Mouse (Mus musculus) gastrocnemius, adult 8-10 months (tissue): Measurements from ENCODE around the gene H2-T23. TPM values are rescaled to one million over a fixed set of nuclear protein-coding genes. Genes with fewer than 3 reads are reported as not detected.
A peak's percentile ranks its signal among the peaks of the same experiment; 100 is the strongest.

ENCODE experiments used
- DNase-seq, 2 experiments: peaks; one replicate each; pipeline ENCODE4 v3.0.0; 2022; ENCODE audit warnings: low spot score in 2 of 2
- total RNA-seq, 4 experiments: library from RNA; stranded (reverse); gene quantifications; 2 replicates each; pipeline ENCODE4 v1.2.4; 2022

Gene H2-T23
- total RNA-seq, 4 experiments from 2014 or later: 5.6 to 9.3 (median 7.1) TPM

- DNase-seq: peak; percentile 61 to 70
Measured at GRCm38 (mm10) chr17:35994175-35994878, 38.3 kb downstream of the H2-T23 start.

- DNase-seq: peak; percentile 36 to 47
Measured at GRCm38 (mm10) chr17:35993675-35994074, 39.0 kb downstream of the H2-T23 start.

- no peak for DNase-seq
Measured at GRCm38 (mm10) chr17:35991781-35992180, 40.9 kb downstream of the H2-T23 start.

GRCm38 (mm10) chr17:35981776-35982175 is 50.9 kb downstream of the H2-T23 start:
- DNase-seq: no peak

GRCm38 (mm10) chr17:35980363-35980754 is 52.3 kb downstream of the H2-T23 start:
- peak; percentile 16 to 42 for DNase-seq

Other genes starting within 250 kb of the H2-T23 start
- 1 to 10 TPM; 5.6 to 7.8 (median 6.6) TPM for gene Ier3, start 211.2 kb downstream of the H2-T23 start, total RNA-seq
- 10 to 100 TPM; 52.6 to 67.2 (median 55.9) TPM for gene Flot1, start 209.6 kb downstream of the H2-T23 start, total RNA-seq
- gene Tubb5, start 194.5 kb downstream of the H2-T23 start, total RNA-seq: 10 to 100 TPM; 26.7 to 34.5 (median 28.3) TPM
- gene Mdc1, start 191.3 kb downstream of the H2-T23 start, total RNA-seq: 1 to 10 TPM; 3.2 to 5.0 (median 4.0) TPM
- gene Nrm, start 171.5 kb downstream of the H2-T23 start, total RNA-seq: 1 to 10 TPM in 2 of 4 experiments, under 1 TPM in 2; 0.52 to 2.6 (median 1.4) TPM
- 1 to 10 TPM; 2.4 to 4.7 (median 3.3) TPM for gene Ppp1r18, start 167.3 kb downstream of the H2-T23 start, total RNA-seq
- gene Dhx16, start 153.0 kb downstream of the H2-T23 start, total RNA-seq: 10 to 100 TPM; 13.5 to 16.8 (median 16.0) TPM
- gene 2310061I04Rik, start 135.4 kb downstream of the H2-T23 start, total RNA-seq: 10 to 100 TPM; 52.7 to 68.7 (median 62.6) TPM
- gene Atat1, start 122.8 kb downstream of the H2-T23 start, total RNA-seq: 1 to 10 TPM; 2.9 to 4.4 (median 3.6) TPM
- 10 to 100 TPM; 57.4 to 60.4 (median 58.1) TPM for gene Mrps18b, start 116.5 kb downstream of the H2-T23 start, total RNA-seq
- 10 to 100 TPM; 13.0 to 30.1 (median 14.3) TPM for gene Ppp1r10, start 116.4 kb downstream of the H2-T23 start, total RNA-seq
- gene Abcf1, start 63.1 kb downstream of the H2-T23 start, total RNA-seq: 10 to 100 TPM; 74.2 to 79.3 (median 78.7) TPM
- 10 to 100 TPM; 24.1 to 31.8 (median 29.1) TPM for gene Gnl1, start 53.0 kb downstream of the H2-T23 start, total RNA-seq
- gene Prr3, start 52.6 kb downstream of the H2-T23 start, total RNA-seq: 1 to 10 TPM; 1.5 to 2.5 (median 1.9) TPM
- gene H2-T24, start 12.3 kb downstream of the H2-T23 start, total RNA-seq: 1 to 10 TPM in 1 of 4 experiments, under 1 TPM in 3; 0.82 to 1.6 (median 0.93) TPM
- 10 to 100 TPM; 11.7 to 14.0 (median 13.0) TPM for gene H2-T22, start 9.9 kb upstream of the H2-T23 start, total RNA-seq
- gene Gm6034, start 10.1 kb upstream of the H2-T23 start, total RNA-seq: not detected
- gene Gm11127, start 25.5 kb upstream of the H2-T23 start, total RNA-seq: 1 to 10 TPM; 1.8 to 2.7 (median 2.2) TPM
- under 1 TPM in 1 of 4 experiments, not detected in 3; 0.29 TPM for gene Gm19684, start 88.8 kb upstream of the H2-T23 start, total RNA-seq
- not detected for gene Gm7030, start 96.6 kb upstream of the H2-T23 start, total RNA-seq
- not detected for gene Gm8909, start 135.7 kb upstream of the H2-T23 start, total RNA-seq
- not detected for gene H2-T3, start 157.4 kb upstream of the H2-T23 start, total RNA-seq
- gene Rpp21, start 225.2 kb upstream of the H2-T23 start, total RNA-seq: 10 to 100 TPM; 31.1 to 42.0 (median 33.5) TPM
- gene Trim39, start 239.4 kb upstream of the H2-T23 start, total RNA-seq: 1 to 10 TPM; 5.5 to 9.7 (median 7.5) TPM